Mouse (Mus musculus): Measurements from ENCODE around the gene Mycl. TPM values are rescaled to one million over a fixed set of nuclear protein-coding genes. Genes with fewer than 3 reads are reported as not detected.
"Not testable (repeated sequence)": the region's sequence is repeated elsewhere in the genome, so short reads cannot be mapped to it uniquely, and the experiment has no call there.

The Mycl gene
- polyA plus RNA-seq, 1 experiment from 2014 or later: 7.1 TPM

DNA sequence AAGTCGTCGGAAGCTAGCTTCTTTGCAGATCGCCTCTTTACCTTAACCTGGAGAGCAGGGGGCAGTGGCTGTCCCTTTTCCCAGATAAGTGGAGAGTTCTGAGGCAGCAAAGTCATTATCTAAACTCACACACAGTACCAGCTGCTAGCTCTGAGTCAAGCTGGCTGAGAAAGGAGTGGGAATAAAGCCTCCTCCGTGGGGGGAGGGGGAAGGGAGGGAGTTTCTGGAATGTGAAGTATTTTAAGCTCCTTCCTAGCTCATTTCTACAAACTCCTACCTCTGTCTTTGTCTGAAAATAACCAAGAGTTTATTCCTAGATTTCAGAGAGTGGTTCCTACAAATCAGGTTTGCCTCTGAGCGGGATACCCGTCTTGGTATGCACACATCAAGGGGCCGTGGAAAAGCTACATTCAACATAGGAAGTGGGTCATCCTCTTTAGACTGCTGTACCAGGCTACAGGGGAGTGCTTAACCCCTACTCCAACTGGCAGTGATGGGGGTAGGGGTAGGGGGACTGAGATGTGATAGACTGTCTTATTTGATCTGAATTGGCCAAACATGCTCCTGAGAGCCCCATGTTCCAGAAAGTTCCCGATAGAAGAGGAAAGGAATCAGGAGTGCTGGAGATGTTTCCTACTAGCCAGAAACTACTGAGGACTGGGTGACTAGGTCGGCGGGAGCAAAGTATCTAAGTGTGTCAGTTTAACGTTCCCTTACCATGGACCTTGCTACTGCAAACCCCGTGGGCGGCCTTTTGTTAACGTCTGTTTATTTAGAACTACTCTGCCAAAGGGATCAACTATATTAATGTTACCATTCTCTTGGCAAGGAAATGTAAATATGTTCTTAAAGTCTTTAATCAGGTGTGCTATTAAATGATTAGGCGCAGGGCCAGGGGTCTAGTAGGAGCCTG lies 9.9 kb downstream of the Mycl start:
- ATAC-seq (replicated peaks; ENCODE audit: low FRiP score, low read depth) (no peak), DNase-seq (ENCODE audit: low spot score) (peak; percentile 55)
- WGBS: 39% methylated on average over 15 of the region's 15 CpGs
- no peaks in the 10 kb centered on the region for H3K9me3 ChIP-seq (replicated peaks; ENCODE audit: low read length)
- H3K27me3 ChIP-seq (ENCODE audit: insufficient read depth, low read length): no peaks in the 10 kb centered on the region
- no peak overlapping the region for H3K9ac ChIP-seq (ENCODE audit: low read depth, low read length)
- no peaks in the 10 kb centered on the region for H3K36me3 ChIP-seq (ENCODE audit: insufficient read depth, low read length)
- H3K4me1 ChIP-seq (replicated peaks; ENCODE audit: insufficient read depth, low read length): peaks cover 5% of the 10 kb centered on the region; the same call in 1 of the 2 replicates
- no peak for TF ChIP-seq CTCF (IDR thresholded peaks at IDR 0.05; ENCODE audit: low read depth)
- H3K4me2 ChIP-seq (ENCODE audit: low read length): no peak overlapping the region
- no peak overlapping the region for H3K27ac ChIP-seq
- H3K4me3 ChIP-seq (replicated peaks; ENCODE audit: low read depth, low read length): no peak overlapping the region

DNA sequence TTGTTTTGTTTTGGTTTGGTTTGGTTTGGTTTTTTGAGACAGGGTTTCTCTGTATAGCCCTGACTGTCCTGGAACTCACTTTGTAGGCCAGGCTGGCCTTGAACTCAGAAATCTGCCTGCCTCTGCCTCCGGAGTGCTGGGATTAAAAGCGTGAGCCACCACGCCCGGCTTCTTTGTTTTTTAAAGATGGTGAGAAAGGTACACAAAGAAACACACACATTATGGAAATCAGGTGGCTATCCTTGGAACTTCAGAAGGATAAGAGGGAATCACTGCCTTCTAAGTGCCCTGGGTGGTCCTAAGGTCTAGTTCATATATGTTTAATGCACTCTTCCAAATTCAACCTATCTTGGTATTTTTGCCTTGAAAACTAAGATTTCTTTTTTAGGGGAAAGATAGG lies 17.0 kb downstream of the Mycl start:
- not testable (repeated sequence) for ATAC-seq (replicated peaks; ENCODE audit: low FRiP score, low read depth); H3K27ac ChIP-seq; H3K4me2 ChIP-seq (ENCODE audit: low read length); H3K9ac ChIP-seq (ENCODE audit: low read depth, low read length); H3K9me3 ChIP-seq (replicated peaks; ENCODE audit: low read length); H3K36me3 ChIP-seq (ENCODE audit: insufficient read depth, low read length); H3K4me1 ChIP-seq (replicated peaks; ENCODE audit: insufficient read depth, low read length); H3K27me3 ChIP-seq (ENCODE audit: insufficient read depth, low read length); DNase-seq (ENCODE audit: low spot score); H3K4me3 ChIP-seq (replicated peaks; ENCODE audit: low read depth, low read length)
- 91% methylated on average over 4 of the region's 4 CpGs for WGBS

DNA sequence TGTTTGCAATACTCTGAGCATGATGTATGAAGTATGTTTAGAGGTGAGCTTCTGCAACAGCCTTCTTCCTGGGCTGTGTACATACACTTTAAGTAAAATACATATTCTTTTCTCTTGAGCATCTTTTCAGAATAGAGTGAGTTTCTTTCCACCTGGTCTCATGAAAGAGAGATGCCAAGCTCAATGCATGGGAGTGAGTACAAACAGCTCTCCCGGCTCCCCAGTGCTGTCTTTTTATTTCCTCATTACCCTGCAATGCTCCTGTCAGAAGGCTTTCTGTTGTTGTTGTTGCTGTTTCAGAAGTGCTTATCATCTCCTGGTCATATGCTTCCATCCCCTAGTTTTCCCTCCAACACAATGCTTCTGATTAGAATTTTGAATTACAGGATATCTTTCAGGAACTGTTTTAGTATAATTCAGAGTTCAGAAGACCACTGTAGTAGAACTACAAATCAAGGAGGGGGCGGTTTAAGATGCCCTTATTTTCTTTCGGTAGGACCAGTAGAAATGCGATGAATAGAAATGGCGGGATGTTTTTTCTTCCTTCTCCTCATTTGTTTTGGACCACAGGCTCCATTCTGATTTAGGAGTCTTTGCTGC lies 18.0 kb downstream of the Mycl start:
- DNase-seq (ENCODE audit: low spot score) (no peak), ATAC-seq (replicated peaks; ENCODE audit: low FRiP score, low read depth) (no peak)
- Histone ChIP-seq H3K9me3 (replicated peaks; ENCODE audit: low read length) (no peaks in the 10 kb centered on the region), H3K9ac (ENCODE audit: low read depth, low read length) (no peak overlapping the region), H3K4me3 (replicated peaks; ENCODE audit: low read depth, low read length) (no peak overlapping the region), H3K27me3 (ENCODE audit: insufficient read depth, low read length) (no peaks in the 10 kb centered on the region), H3K4me1 (replicated peaks; ENCODE audit: insufficient read depth, low read length) (peaks cover 11% of the 10 kb centered on the region; the same call in 1 of the 2 replicates), H3K36me3 (ENCODE audit: insufficient read depth, low read length) (no peaks in the 10 kb centered on the region), H3K4me2 (ENCODE audit: low read length) (no peak overlapping the region), H3K27ac (no peak overlapping the region)
- 58% methylated on average over 5 of the region's 5 CpGs for WGBS
- TF ChIP-seq CTCF (IDR thresholded peaks at IDR 0.05; ENCODE audit: low read depth): no peak

DNA sequence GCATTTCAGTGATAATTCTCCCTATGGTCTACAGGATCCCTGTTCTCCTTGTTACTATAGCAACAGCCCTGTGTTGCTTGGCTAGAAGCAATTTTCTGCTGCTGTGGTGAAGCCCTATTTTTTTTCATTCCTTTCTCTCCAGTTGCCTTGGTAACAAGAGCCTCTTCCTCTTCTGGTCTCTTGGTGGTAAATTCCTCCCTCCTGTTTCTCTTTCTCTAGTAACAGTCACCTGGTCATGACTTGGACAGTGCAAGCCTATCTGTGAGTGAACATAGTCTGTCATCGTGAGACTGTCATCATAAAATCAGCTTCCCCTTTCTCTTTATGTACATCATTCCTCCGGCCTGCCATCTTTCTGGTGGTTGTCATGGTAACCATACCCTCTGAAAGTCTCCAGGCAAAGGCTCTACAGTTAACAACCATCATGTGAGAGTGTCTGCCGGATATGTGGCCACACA lies 18.5 kb downstream of the Mycl start:
- WGBS: 55% methylated on average over 3 of the region's 3 CpGs
- H3K9ac ChIP-seq (ENCODE audit: low read depth, low read length): no peak overlapping the region
- ATAC-seq (replicated peaks; ENCODE audit: low FRiP score, low read depth) (no peak), DNase-seq (ENCODE audit: low spot score) (no peak)
- H3K4me1 ChIP-seq (replicated peaks; ENCODE audit: insufficient read depth, low read length): peaks cover 12% of the 10 kb centered on the region; the same call in 1 of the 2 replicates
- H3K9me3 ChIP-seq (replicated peaks; ENCODE audit: low read length): no peaks in the 10 kb centered on the region
- no peaks in the 10 kb centered on the region for H3K36me3 ChIP-seq (ENCODE audit: insufficient read depth, low read length)
- H3K27ac ChIP-seq: no peak overlapping the region
- no peaks in the 10 kb centered on the region for H3K27me3 ChIP-seq (ENCODE audit: insufficient read depth, low read length)
- no peak overlapping the region for H3K4me2 ChIP-seq (ENCODE audit: low read length)
- TF ChIP-seq CTCF (IDR thresholded peaks at IDR 0.05; ENCODE audit: low read depth): no peak
- H3K4me3 ChIP-seq (replicated peaks; ENCODE audit: low read depth, low read length): no peak overlapping the region

DNA sequence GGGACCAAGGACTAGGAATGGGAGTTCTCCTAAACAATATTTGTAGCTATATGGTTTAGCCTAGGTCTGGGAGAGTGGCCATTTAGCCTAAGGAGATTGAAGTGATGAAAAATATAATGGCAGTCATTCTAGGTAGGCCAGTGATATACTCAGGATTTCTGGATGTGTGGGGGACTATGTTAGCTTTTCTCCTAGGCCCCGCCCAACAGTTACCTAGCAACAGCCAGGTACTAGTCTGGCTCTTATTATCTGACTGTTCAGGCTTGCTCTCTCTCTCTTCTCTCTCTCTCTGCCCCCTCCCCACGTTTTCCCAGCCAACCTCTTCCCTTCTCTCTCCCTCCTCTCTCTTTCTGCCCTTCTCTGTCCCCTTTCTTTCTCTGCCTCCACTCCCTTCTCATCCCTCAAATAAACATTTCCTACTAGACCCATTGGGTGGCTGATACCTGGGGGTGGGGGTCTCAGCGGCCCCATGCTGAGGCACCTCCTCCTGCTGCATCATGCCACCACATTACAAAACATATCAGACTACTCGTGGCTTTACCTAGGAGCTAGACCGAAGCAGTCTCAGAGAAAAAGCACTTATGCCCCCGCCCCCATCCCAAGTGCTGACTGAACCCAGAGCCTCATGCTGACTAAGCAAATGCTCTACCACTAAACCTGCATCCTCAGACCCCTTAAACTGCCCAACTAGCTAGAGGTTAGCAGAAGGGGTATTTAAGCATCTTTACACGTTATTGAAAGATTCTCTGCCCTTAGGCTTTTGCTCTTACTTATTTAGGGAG lies 19.2 kb downstream of the Mycl start:
- WGBS: 53% methylated on average over 7 of the region's 7 CpGs
- Histone ChIP-seq H3K4me2 (ENCODE audit: low read length) (no peak overlapping the region), H3K4me1 (replicated peaks; ENCODE audit: insufficient read depth, low read length) (peaks cover 12% of the 10 kb centered on the region; the same call in 1 of the 2 replicates), H3K36me3 (ENCODE audit: insufficient read depth, low read length) (no peaks in the 10 kb centered on the region), H3K4me3 (replicated peaks; ENCODE audit: low read depth, low read length) (no peak overlapping the region), H3K27me3 (ENCODE audit: insufficient read depth, low read length) (no peaks in the 10 kb centered on the region), H3K9me3 (replicated peaks; ENCODE audit: low read length) (no peaks in the 10 kb centered on the region), H3K27ac (no peak overlapping the region), H3K9ac (ENCODE audit: low read depth, low read length) (no peak overlapping the region)
- TF ChIP-seq CTCF (IDR thresholded peaks at IDR 0.05; ENCODE audit: low read depth): no peak
- no peak for DNase-seq (ENCODE audit: low spot score)
- ATAC-seq (replicated peaks; ENCODE audit: low FRiP score, low read depth): no peak

DNA sequence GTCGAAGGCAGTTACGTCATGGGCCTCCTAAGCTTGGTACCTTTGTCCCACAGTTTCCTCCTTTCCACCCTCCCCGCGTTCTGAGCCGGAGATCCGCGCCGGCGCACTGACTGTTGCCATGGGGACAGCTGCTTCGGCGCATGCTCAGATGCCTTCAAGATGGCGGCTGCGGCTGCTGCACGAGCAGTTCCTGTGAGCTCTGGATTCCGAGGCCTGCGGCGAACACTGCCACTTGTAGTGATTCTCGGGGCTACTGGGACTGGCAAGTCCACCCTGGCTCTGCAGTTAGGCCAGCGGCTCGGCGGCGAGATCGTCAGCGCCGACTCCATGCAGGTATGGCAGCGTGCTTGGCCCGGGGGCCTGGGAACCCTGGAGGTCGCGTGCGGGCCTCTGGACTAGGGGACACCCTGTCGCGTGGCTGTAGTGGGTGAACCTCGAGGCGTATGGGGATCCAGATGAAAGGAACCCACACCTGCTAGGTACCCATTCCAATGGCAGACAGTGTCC lies 21.1 kb downstream of the Mycl start, which contains the start of gene Trit1:
TSS of gene Trit1 (plus strand) at position 147 of the 507 bp plus-strand sequence.
- H3K36me3 ChIP-seq (ENCODE audit: insufficient read depth, low read length): no peaks in the 10 kb centered on the region
- no peaks in the 10 kb centered on the region for H3K27me3 ChIP-seq (ENCODE audit: insufficient read depth, low read length)
- no peaks in the 10 kb centered on the region for H3K9me3 ChIP-seq (replicated peaks; ENCODE audit: low read length)
- ATAC-seq (replicated peaks; ENCODE audit: low FRiP score, low read depth): peak; percentile 96
- H3K4me1 ChIP-seq (replicated peaks; ENCODE audit: insufficient read depth, low read length): peaks cover 12% of the 10 kb centered on the region; the same call in 1 of the 2 replicates
- H3K4me2 ChIP-seq (ENCODE audit: low read length): peak within 1 kb of the TSS; percentile 79
- peak within 1 kb of the TSS; percentile 74 for H3K4me3 ChIP-seq (replicated peaks; ENCODE audit: low read depth, low read length)
- H3K27ac ChIP-seq: peak within 1 kb of the TSS; percentile 90
- no peak for TF ChIP-seq CTCF (IDR thresholded peaks at IDR 0.05; ENCODE audit: low read depth)
- DNase-seq (ENCODE audit: low spot score): peak; percentile 97
- WGBS: under 1% methylated on average over 34 of the region's 34 CpGs
- peak within 1 kb of the TSS; percentile 77 for H3K9ac ChIP-seq (ENCODE audit: low read depth, low read length)
